Mouse (Mus musculus) limb, embryonic 14.5 days (tissue): Measurements from ENCODE around the gene Cbx7. TPM values are rescaled to one million over a fixed set of nuclear protein-coding genes. Genes with fewer than 3 reads are reported as not detected.

Source experiments
- ATAC-seq: fragments of 200-750 bp; cut with Nextera tagmentation; 2 replicates; pipeline ENCODE4 v1.8.0; 2017; ENCODE audit warnings: low read depth, moderate number of reproducible peaks, moderate TSS enrichment; ENCODE audit not compliant: low FRiP score
- DNase-seq: peaks from one replicate; pipeline ENCODE4 v3.0.0-alpha.2; 2015; ENCODE audit warnings: low spot score
- H3K27ac ChIP-seq: fragments of 300-500 bp; sonication (generic); replicated peaks from 2 replicates; pipeline ENCODE4 v1.5.1; 2014; ENCODE audit warnings: low read depth, mild to moderate bottlenecking, low read length, moderate library complexity, mixed read lengths
- H3K27me3 ChIP-seq: fragments of 300-500 bp; sonication (generic); 2 replicates; pipeline ENCODE4 v1.6.1; 2014; ENCODE audit warnings: low read length, mixed read lengths; ENCODE audit not compliant: control insufficient read depth, insufficient read depth
- H3K36me3 ChIP-seq: fragments of 300-500 bp; sonication (generic); 2 replicates; pipeline ENCODE4 v1.6.1; 2014; ENCODE audit warnings: mild to moderate bottlenecking, low read length, moderate library complexity, mixed read lengths; ENCODE audit not compliant: control insufficient read depth, insufficient read depth
- H3K4me1 ChIP-seq: fragments of 300-500 bp; sonication (generic); 2 replicates; pipeline ENCODE4 v1.6.1; 2014; ENCODE audit warnings: antibody characterized with exemption, low read length, mixed read lengths; ENCODE audit not compliant: control insufficient read depth, insufficient read depth
- H3K4me2 ChIP-seq: fragments of 300-500 bp; sonication (generic); replicated peaks from 2 replicates; pipeline ENCODE4 v1.6.1; 2014; ENCODE audit warnings: low read depth, mild to moderate bottlenecking, low read length, moderate library complexity; ENCODE audit not compliant: severe bottlenecking
- H3K4me3 ChIP-seq: fragments of 300-500 bp; sonication (generic); replicated peaks from 2 replicates; pipeline ENCODE4 v1.5.1; 2014; ENCODE audit warnings: low read length
- H3K9ac ChIP-seq: fragments of 300-500 bp; sonication (generic); 2 replicates; pipeline ENCODE4 v1.6.1; 2014; ENCODE audit warnings: mild to moderate bottlenecking, low read depth, low read length, moderate library complexity; ENCODE audit not compliant: severe bottlenecking
- H3K9me3 ChIP-seq: fragments of 300-500 bp; sonication (generic); 2 replicates; pipeline ENCODE4 v1.6.1; 2016; ENCODE audit warnings: low read length; ENCODE audit not compliant: control insufficient read depth
- POLR2A ChIP-seq: fragments of 200-500 bp; IDR thresholded peaks from 2 replicates; pipeline ENCODE4 v1.8.0; 2012; ENCODE audit warnings: inconsistent platforms, mild to moderate bottlenecking, moderate library complexity, borderline replicate concordance; ENCODE audit not compliant: insufficient read depth, insufficient read length; ENCODE audit errors: extremely low read depth
- WGBS: fragments of 180-500 bp; shearing (Covaris S2); extraction: QIAGEN DNeasy Blood & Tissue Kit; methylation state at CpG from one replicate; pipeline ENCODE4 v1.1.7; 2014; 5-methylcytosine and 5-hydroxymethylcytosine counted together
- polyA plus RNA-seq, 2 experiments: library from polyadenylated mRNA; depleted of rRNA in 1 of 2; stranded (reverse) in 1 of 2; unstranded in 1 of 2; fragments of >200 nt; fragmentation: Nextera tagmentation in 1 of 2; extraction: Ambion mirVana in 1 of 2; gene quantifications; 2 replicates each; pipeline versions ENCODE4 v1.2.1 to v1.2.3; 2012 to 2014

Cbx7 gene
- polyA plus RNA-seq, 2 experiments = 2.1 to 8.5 TPM

DNA sequence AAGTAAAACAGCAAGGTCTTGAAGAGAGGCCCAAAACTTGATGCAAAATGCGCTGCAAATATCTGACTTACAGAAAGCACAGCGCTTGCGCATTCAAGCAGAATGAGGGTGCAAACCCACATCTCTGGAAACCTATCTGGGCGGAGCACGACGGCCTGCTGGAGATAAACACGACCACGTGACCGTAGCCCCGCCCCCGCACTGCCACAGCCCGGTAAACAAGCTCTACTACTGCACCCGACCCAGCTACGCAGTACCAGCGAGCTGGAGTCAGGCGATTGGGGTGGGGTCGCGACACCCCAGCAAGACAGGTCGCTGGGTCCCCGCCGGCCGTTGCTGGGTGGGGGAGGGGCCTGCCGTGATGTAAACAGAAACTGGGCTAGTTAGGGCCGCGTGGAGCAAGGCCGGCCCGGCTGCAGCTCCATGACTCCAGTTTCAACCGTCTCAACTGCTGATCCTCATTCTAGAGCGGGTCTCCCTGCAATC, 43.2 kb downstream of the Cbx7 start:
- Histone ChIP-seq H3K4me2 (peak overlapping the region; percentile 61), H3K4me1 (peaks cover 6% of the 10 kb centered on the region), H3K9ac (peak overlapping the region; percentile 61), H3K27ac (peak overlapping the region; percentile 28; the same call in 1 of the 2 replicates), H3K9me3 (no peaks in the 10 kb centered on the region), H3K4me3 (peak overlapping the region; percentile 50), H3K27me3 (peaks cover 8% of the 10 kb centered on the region), H3K36me3 (no peaks in the 10 kb centered on the region)
- under 1% methylated on average over 29 of the region's 29 CpGs for WGBS
- ATAC-seq (peak; percentile 90), DNase-seq (peak; percentile 79)
- no peak for TF ChIP-seq POLR2A

DNA sequence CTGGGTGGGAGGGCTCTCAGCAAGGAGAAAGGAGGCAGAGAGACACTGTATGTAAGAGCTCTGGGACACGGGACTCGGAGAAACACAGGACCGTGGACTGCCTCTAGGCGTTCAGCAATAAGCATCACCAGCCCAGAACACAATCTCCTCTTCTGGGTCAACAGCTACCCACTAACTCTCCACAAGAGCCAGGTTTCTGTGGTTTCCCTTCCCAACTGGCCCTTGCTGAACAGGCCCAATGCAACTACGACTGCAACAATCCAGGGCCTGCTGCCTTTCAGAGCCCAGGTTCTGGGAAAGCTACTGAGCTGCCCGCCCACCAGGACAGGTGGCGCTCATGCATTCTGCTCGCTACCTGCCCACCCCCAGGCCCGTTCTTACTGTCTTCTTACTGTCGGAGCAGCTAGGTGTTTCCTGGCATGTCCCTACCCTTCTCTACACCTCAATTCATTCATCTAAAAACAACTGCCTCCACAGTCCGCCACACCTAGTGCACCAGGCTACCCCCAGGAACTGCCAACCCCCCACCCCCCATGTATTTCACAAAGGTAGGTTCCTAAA, 44.0 kb downstream of the Cbx7 start:
- Histone ChIP-seq H3K27ac (no peak overlapping the region), H3K4me2 (peak overlapping the region; percentile 61), H3K4me1 (peaks cover 6% of the 10 kb centered on the region), H3K9me3 (no peaks in the 10 kb centered on the region), H3K36me3 (no peaks in the 10 kb centered on the region), H3K4me3 (peak overlapping the region; percentile 50), H3K9ac (peak overlapping the region; percentile 61), H3K27me3 (0 out of 2 replicates have a peak, but pooled peaks cover 2% of the 10 kb centered on the region)
- 78% methylated on average over 10 of the region's 11 CpGs for WGBS
- ATAC-seq = no peak
- no peak for TF ChIP-seq POLR2A
- DNase-seq = no peak

DNA sequence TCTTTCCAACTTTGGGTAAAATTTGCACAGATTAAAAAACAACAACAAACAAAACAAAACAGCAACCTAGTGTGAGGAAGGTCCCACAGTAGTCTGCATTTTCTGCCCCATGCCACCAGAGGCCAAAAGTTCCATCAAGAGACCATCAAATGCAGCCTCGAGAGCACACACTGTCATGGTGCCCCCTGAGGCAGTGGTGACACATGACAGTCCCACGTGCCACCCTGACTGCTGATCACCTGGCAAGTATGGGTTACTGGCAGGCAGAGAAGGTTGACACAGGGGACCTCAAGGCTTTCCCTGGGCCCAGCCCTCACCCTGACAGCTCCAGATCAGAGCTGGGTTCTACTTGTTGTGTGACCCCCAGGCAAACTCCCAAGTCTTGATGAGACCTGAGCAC, 51.1 kb downstream of the Cbx7 start:
- no peaks in the 10 kb centered on the region for H3K9me3 ChIP-seq
- no peak for DNase-seq
- H3K36me3 ChIP-seq = no peaks in the 10 kb centered on the region
- no peaks in the 10 kb centered on the region for H3K27me3 ChIP-seq
- H3K27ac ChIP-seq = no peak overlapping the region
- H3K4me3 ChIP-seq = no peak overlapping the region
- H3K4me2 ChIP-seq = no peak overlapping the region
- H3K4me1 ChIP-seq = no peaks in the 10 kb centered on the region
- WGBS = 71% methylated on average over 2 of the region's 2 CpGs
- TF ChIP-seq POLR2A = no peak
- no peak overlapping the region for H3K9ac ChIP-seq
- no peak for ATAC-seq

DNA sequence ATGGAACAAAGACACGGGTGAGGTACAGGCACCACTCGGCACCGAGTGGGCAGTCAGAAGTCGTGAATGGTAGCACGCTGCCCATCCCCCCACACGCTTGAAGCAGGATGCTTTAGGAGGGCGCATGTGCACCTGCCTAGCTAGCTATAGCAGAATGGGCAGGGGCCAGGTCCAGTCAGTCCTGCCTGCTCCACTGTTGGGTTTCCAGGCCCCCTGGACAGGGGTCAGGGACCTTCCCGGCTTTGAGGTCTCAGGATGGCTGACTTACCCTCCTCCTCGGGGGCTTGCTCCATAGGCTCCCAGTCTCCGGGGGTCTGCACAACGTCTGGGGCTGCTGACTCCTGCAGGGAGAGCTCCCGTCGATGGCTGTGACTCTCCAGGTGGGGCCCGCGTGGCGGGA, 52.4 kb downstream of the Cbx7 start:
- ATAC-seq = no peak
- H3K4me1 ChIP-seq = no peaks in the 10 kb centered on the region
- no peak overlapping the region for H3K4me3 ChIP-seq
- H3K27me3 ChIP-seq = no peaks in the 10 kb centered on the region
- H3K27ac ChIP-seq = no peak overlapping the region
- no peak for DNase-seq
- no peak overlapping the region for H3K9ac ChIP-seq
- no peak for TF ChIP-seq POLR2A
- no peaks in the 10 kb centered on the region for H3K36me3 ChIP-seq
- WGBS = 90% methylated on average over 16 of the region's 16 CpGs
- no peaks in the 10 kb centered on the region for H3K9me3 ChIP-seq
- H3K4me2 ChIP-seq = no peak overlapping the region

DNA sequence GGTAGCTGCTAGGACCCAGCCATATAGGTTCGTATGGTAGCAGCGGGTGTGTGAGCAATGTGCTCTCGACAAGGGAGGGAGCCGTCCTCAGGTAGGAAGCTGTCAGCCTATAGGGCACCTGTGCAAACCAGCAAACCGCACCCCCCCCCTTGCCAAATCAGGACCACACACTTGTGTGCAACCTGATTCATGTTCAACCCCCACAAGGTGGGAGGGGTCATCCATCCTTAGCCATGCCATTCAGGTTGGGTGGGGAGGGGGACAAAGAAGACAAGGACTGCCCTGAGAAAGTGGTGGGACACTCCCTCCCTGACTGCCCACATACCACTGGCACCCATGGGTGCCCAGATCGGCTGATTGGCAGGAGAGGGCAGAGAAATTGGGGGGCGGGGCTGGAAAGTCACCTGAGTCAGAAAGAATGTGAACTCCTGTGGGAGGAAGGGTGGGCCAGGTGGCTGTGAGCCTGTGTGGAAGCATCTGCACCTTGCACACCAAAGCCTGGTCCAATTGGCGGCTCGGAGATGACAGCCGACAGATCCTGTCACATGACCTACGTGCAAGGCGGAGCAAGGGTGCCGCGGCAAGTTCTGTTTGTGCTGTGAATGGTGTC, 53.7 kb downstream of the Cbx7 start:
- ATAC-seq = no peak
- H3K27ac ChIP-seq = no peak overlapping the region
- no peak for DNase-seq
- no peak overlapping the region for H3K9ac ChIP-seq
- WGBS = 91% methylated on average over 14 of the region's 14 CpGs
- H3K9me3 ChIP-seq = no peaks in the 10 kb centered on the region
- no peak overlapping the region for H3K4me3 ChIP-seq
- no peaks in the 10 kb centered on the region for H3K36me3 ChIP-seq
- H3K27me3 ChIP-seq = no peaks in the 10 kb centered on the region
- no peak overlapping the region for H3K4me2 ChIP-seq
- no peak for TF ChIP-seq POLR2A
- H3K4me1 ChIP-seq = no peaks in the 10 kb centered on the region
